Mouse (Mus musculus): ENCODE measurements around the gene Ilkap.

Gene Ilkap

GRCm38 (mm10) chr1:91398260-91399062 lies at the start of gene Ilkap:
Ilkap (minus strand) TSS chr1:91398815.
- DNase-seq (ENCODE audit: extremely low read depth, low read depth, low spot score): no peak

- DNase-seq (ENCODE audit: extremely low read depth, low read depth, low spot score): no peak
These were observed 47.9 kb upstream of the Ilkap start for GRCm38 (mm10) chr1:91446511-91446910.

GRCm38 (mm10) chr1:91446060-91446459 lies 47.4 kb upstream of the Ilkap start:
- no peak for DNase-seq (ENCODE audit: extremely low read depth, low read depth, low spot score)

GRCm38 (mm10) chr1:91444841-91445830 lies 46.5 kb upstream of the Ilkap start:
- no peak for DNase-seq (ENCODE audit: extremely low read depth, low read depth, low spot score)

- no peak for DNase-seq (ENCODE audit: extremely low read depth, low read depth, low spot score)
These were observed 43.9 kb upstream of the Ilkap start for GRCm38 (mm10) chr1:91442350-91442990.

- no peak for DNase-seq (ENCODE audit: extremely low read depth, low read depth, low spot score)
These were observed 43.2 kb upstream of the Ilkap start for GRCm38 (mm10) chr1:91441855-91442254.

GRCm38 (mm10) chr1:91439776-91440175 lies 41.2 kb upstream of the Ilkap start:
- no peak for DNase-seq (ENCODE audit: extremely low read depth, low read depth, low spot score)

- peak; percentile 94 for DNase-seq (ENCODE audit: extremely low read depth, low read depth, low spot score)
These were observed 39.0 kb upstream of the Ilkap start for GRCm38 (mm10) chr1:91437573-91437972.

GRCm38 (mm10) chr1:91437083-91437400 lies 38.4 kb upstream of the Ilkap start:
- no peak for DNase-seq (ENCODE audit: extremely low read depth, low read depth, low spot score)

- DNase-seq (ENCODE audit: extremely low read depth, low read depth, low spot score): no peak
These were observed 37.9 kb upstream of the Ilkap start for GRCm38 (mm10) chr1:91436380-91437082.

GRCm38 (mm10) chr1:91435606-91436130 lies 37.1 kb upstream of the Ilkap start:
- DNase-seq (ENCODE audit: extremely low read depth, low read depth, low spot score): no peak

- DNase-seq (ENCODE audit: extremely low read depth, low read depth, low spot score): no peak
These were observed 36.3 kb upstream of the Ilkap start for GRCm38 (mm10) chr1:91434905-91435304.

GRCm38 (mm10) chr1:91430761-91431160 lies 32.1 kb upstream of the Ilkap start:
- DNase-seq (ENCODE audit: extremely low read depth, low read depth, low spot score): no peak

GRCm38 (mm10) chr1:91429212-91429611 lies 30.6 kb upstream of the Ilkap start:
- DNase-seq (ENCODE audit: extremely low read depth, low read depth, low spot score): no peak

- no peak for DNase-seq (ENCODE audit: extremely low read depth, low read depth, low spot score)
These were observed 30.0 kb upstream of the Ilkap start for GRCm38 (mm10) chr1:91428614-91429013.

- DNase-seq (ENCODE audit: extremely low read depth, low read depth, low spot score): no peak
These were observed 27.8 kb upstream of the Ilkap start for GRCm38 (mm10) chr1:91426397-91426796.

- DNase-seq (ENCODE audit: extremely low read depth, low read depth, low spot score): no peak
These were observed 22.0 kb upstream of the Ilkap start for GRCm38 (mm10) chr1:91420601-91421065.

GRCm38 (mm10) chr1:91419862-91420600 lies 21.4 kb upstream of the Ilkap start:
- DNase-seq (ENCODE audit: extremely low read depth, low read depth, low spot score): no peak

GRCm38 (mm10) chr1:91417991-91418390 lies 19.4 kb upstream of the Ilkap start:
- no peak for DNase-seq (ENCODE audit: extremely low read depth, low read depth, low spot score)

- no peak for DNase-seq (ENCODE audit: extremely low read depth, low read depth, low spot score)
These were observed 16.7 kb upstream of the Ilkap start for GRCm38 (mm10) chr1:91415311-91415710.

Data from fat pad, adult 2 months (tissue).